Mouse (Mus musculus) cortical plate, adult 2 months (tissue): ENCODE results near the gene Selenov.
A peak's percentile ranks its signal among the peaks of the same experiment; 100 is the strongest.

Experiments
- CTCF ChIP-seq: fragments of 200-500 bp; IDR thresholded peaks from 2 replicates; pipeline ENCODE4 v1.5.1; 2011; ENCODE audit warnings: mild to moderate bottlenecking, control low read depth, low read length; ENCODE audit not compliant: insufficient read depth; ENCODE audit errors: extremely low read depth
- POLR2A ChIP-seq: fragments of 200-500 bp; IDR thresholded peaks from 2 replicates; pipeline ENCODE4 v1.6.1; 2011; ENCODE audit warnings: mild to moderate bottlenecking, low read length, control low read depth; ENCODE audit not compliant: insufficient read depth; ENCODE audit errors: extremely low read depth

GRCm38 (mm10) chr7:28263786-28264185 lies 27.2 kb downstream of the Selenov start:
- TF ChIP-seq CTCF (0 out of 2 replicates have a peak, but pooled peaks have one; percentile 12), POLR2A (no peak)
